Mouse (Mus musculus) intestine, embryonic 14.5 days (tissue): ENCODE results near the gene Csrp3. TPM values are rescaled to one million over a fixed set of nuclear protein-coding genes. Genes with fewer than 3 reads are reported as not detected.

Experiments
- ATAC-seq: fragments of 200-750 bp; cut with Nextera tagmentation; replicated peaks from 2 replicates; pipeline ENCODE4 v1.8.0; 2017; ENCODE audit warnings: low read depth, moderate number of reproducible peaks, moderate TSS enrichment, moderate library complexity; ENCODE audit not compliant: low FRiP score, low TSS enrichment
- DNase-seq: peaks from one replicate; pipeline ENCODE4 v3.0.0-alpha.2; 2018; ENCODE audit warnings: low spot score
- H3K27ac ChIP-seq: fragments of 300-500 bp; sonication (generic); 2 replicates; pipeline ENCODE4 v1.5.1; 2014; ENCODE audit warnings: low read depth, mild to moderate bottlenecking, control low read depth
- H3K27me3 ChIP-seq: fragments of 300-500 bp; sonication (generic); replicated peaks from 2 replicates; pipeline ENCODE4 v1.6.1; 2014; ENCODE audit warnings: low read length, control low read depth; ENCODE audit not compliant: control insufficient read depth, insufficient read depth
- H3K36me3 ChIP-seq: fragments of 300-500 bp; sonication (generic); 2 replicates; pipeline ENCODE4 v1.6.1; 2014; ENCODE audit warnings: low read length, control low read depth; ENCODE audit not compliant: control insufficient read depth, insufficient read depth
- H3K4me1 ChIP-seq: fragments of 300-500 bp; sonication (generic); replicated peaks from 2 replicates; pipeline ENCODE4 v1.6.1; 2014; ENCODE audit warnings: low read length, control low read depth, mixed read lengths; ENCODE audit not compliant: control insufficient read depth, insufficient read depth
- H3K4me2 ChIP-seq: fragments of 300-500 bp; sonication (generic); 2 replicates; pipeline ENCODE4 v1.6.1; 2014; ENCODE audit warnings: low read length
- H3K4me3 ChIP-seq: fragments of 300-500 bp; sonication (generic); 2 replicates; pipeline ENCODE4 v1.5.1; 2014; ENCODE audit warnings: low read depth, low read length, control low read depth, mixed read lengths
- H3K9ac ChIP-seq: fragments of 300-500 bp; sonication (generic); 2 replicates; pipeline ENCODE4 v1.6.1; 2014; ENCODE audit warnings: mild to moderate bottlenecking, low read length
- H3K9me3 ChIP-seq: fragments of 300-500 bp; sonication (generic); 2 replicates; pipeline ENCODE4 v1.6.1; 2016; ENCODE audit warnings: low read length, control low read depth; ENCODE audit not compliant: control insufficient read depth
- WGBS: fragments of 180-500 bp; shearing (Covaris S2); extraction: QIAGEN DNeasy Blood & Tissue Kit; methylation state at CpG from one replicate; pipeline ENCODE4 v1.1.7; 2014; 5-methylcytosine and 5-hydroxymethylcytosine counted together
- polyA plus RNA-seq: library from polyadenylated mRNA; unstranded; fragments of >200 nt; fragmentation: Nextera tagmentation; extraction: Ambion mirVana; gene quantifications from 2 replicates; pipeline ENCODE4 v1.2.1, GENCODE M21; 2014

The Csrp3 gene
- polyA plus RNA-seq, 1 experiment from 2014 or later = not detected

- Histone ChIP-seq H3K4me3 (no peak overlapping the region), H3K27me3 (no peaks in the 10 kb centered on the region), H3K36me3 (peaks cover 71% of the 10 kb centered on the region), H3K27ac (no peak overlapping the region), H3K9me3 (no peaks in the 10 kb centered on the region), H3K4me2 (no peak overlapping the region), H3K9ac (no peak overlapping the region), H3K4me1 (no peaks in the 10 kb centered on the region)
- 91% methylated on average over 7 of the region's 7 CpGs for WGBS
- ATAC-seq (no peak), DNase-seq (no peak)
These were observed 44.5 kb downstream of the Csrp3 start for GRCm38 (mm10) chr7:48803381-48803780.

GRCm38 (mm10) chr7:48795130-48795529 is 52.7 kb downstream of the Csrp3 start:
- Histone ChIP-seq H3K4me3 (no peak overlapping the region), H3K9ac (no peak overlapping the region), H3K4me1 (no peaks in the 10 kb centered on the region; the same call in 1 of the 2 replicates), H3K4me2 (no peak overlapping the region), H3K36me3 (peaks cover 23% of the 10 kb centered on the region), H3K27ac (no peak overlapping the region), H3K27me3 (no peaks in the 10 kb centered on the region), H3K9me3 (no peaks in the 10 kb centered on the region)
- 66% methylated on average over 3 of the region's 3 CpGs for WGBS
- no peak for DNase-seq
- ATAC-seq = no peak

GRCm38 (mm10) chr7:48791412-48791811 is 56.4 kb downstream of the Csrp3 start:
- no peaks in the 10 kb centered on the region for H3K9me3 ChIP-seq
- H3K4me3 ChIP-seq = no peak overlapping the region
- 83% methylated on average over 3 of the region's 3 CpGs for WGBS
- no peak overlapping the region for H3K4me2 ChIP-seq
- H3K9ac ChIP-seq = no peak overlapping the region
- no peak for ATAC-seq
- no peaks in the 10 kb centered on the region for H3K27me3 ChIP-seq
- DNase-seq = no peak
- H3K27ac ChIP-seq = no peak overlapping the region
- H3K36me3 ChIP-seq = peaks cover 12% of the 10 kb centered on the region
- H3K4me1 ChIP-seq = peaks cover 8% of the 10 kb centered on the region; the same call in 1 of the 2 replicates

GRCm38 (mm10) chr7:48790117-48790516 is 57.7 kb downstream of the Csrp3 start:
- peak overlapping the region; percentile 68; the same call in 1 of the 2 replicates for H3K4me3 ChIP-seq
- H3K4me2 ChIP-seq = peak overlapping the region; percentile 78
- peaks cover 8% of the 10 kb centered on the region; the same call in 1 of the 2 replicates for H3K4me1 ChIP-seq
- H3K27me3 ChIP-seq = no peaks in the 10 kb centered on the region
- H3K9ac ChIP-seq = no peak overlapping the region
- DNase-seq = no peak
- no peaks in the 10 kb centered on the region for H3K9me3 ChIP-seq
- WGBS = 67% methylated on average over 4 of the region's 4 CpGs
- no peak overlapping the region for H3K27ac ChIP-seq
- H3K36me3 ChIP-seq = no peaks in the 10 kb centered on the region; the same call in 1 of the 2 replicates
- no peak for ATAC-seq

- H3K4me2 ChIP-seq = peak within 1 kb of the TSS; percentile 78
- ATAC-seq (peak; percentile 99), DNase-seq (peak; percentile 88)
- under 1% methylated on average over 56 of the region's 57 CpGs for WGBS
- peak within 1 kb of the TSS; percentile 68 for H3K4me3 ChIP-seq
- H3K9me3 ChIP-seq = no peaks in the 10 kb centered on the region
- H3K9ac ChIP-seq = peak within 1 kb of the TSS; percentile 73
- peak within 1 kb of the TSS; percentile 40; the same call in 1 of the 2 replicates for H3K27ac ChIP-seq
- H3K36me3 ChIP-seq = no peaks in the 10 kb centered on the region; the same call in 1 of the 2 replicates
- H3K27me3 ChIP-seq = no peaks in the 10 kb centered on the region
- H3K4me1 ChIP-seq = peaks cover 8% of the 10 kb centered on the region; the same call in 1 of the 2 replicates
These were observed 58.8 kb downstream of the Csrp3 start, which contains the start of gene Zdhhc13 for GRCm38 (mm10) chr7:48788851-48789572. TSS of gene Zdhhc13 (plus strand) at chr7:48789003.

GRCm38 (mm10) chr7:48788348-48788747 is 59.5 kb downstream of the Csrp3 start:
- Histone ChIP-seq H3K4me2 (peak overlapping the region; percentile 78), H3K9me3 (no peaks in the 10 kb centered on the region), H3K9ac (no peak overlapping the region), H3K4me1 (peaks cover 8% of the 10 kb centered on the region; the same call in 1 of the 2 replicates), H3K4me3 (peak overlapping the region; percentile 68), H3K36me3 (no peaks in the 10 kb centered on the region; the same call in 1 of the 2 replicates), H3K27me3 (no peaks in the 10 kb centered on the region), H3K27ac (no peak overlapping the region)
- ATAC-seq (peak; percentile 7; the same call in 1 of the 2 replicates), DNase-seq (no peak)
- WGBS = 59% methylated on average over 3 of the region's 3 CpGs

- H3K27ac ChIP-seq = no peak overlapping the region
- H3K27me3 ChIP-seq = no peaks in the 10 kb centered on the region
- DNase-seq = no peak
- no peak overlapping the region for H3K4me2 ChIP-seq
- 78% methylated on average over 11 of the region's 11 CpGs for WGBS
- no peak overlapping the region for H3K4me3 ChIP-seq
- 0 out of 2 replicates have a peak, but pooled peaks cover 6% of the 10 kb centered on the region for H3K4me1 ChIP-seq
- no peak overlapping the region for H3K9ac ChIP-seq
- no peaks in the 10 kb centered on the region for H3K9me3 ChIP-seq
- ATAC-seq = no peak
- no peaks in the 10 kb centered on the region for H3K36me3 ChIP-seq
These were observed 62.9 kb downstream of the Csrp3 start for GRCm38 (mm10) chr7:48784773-48785523.

GRCm38 (mm10) chr7:48782432-48782831 is 65.4 kb downstream of the Csrp3 start:
- WGBS = 85% methylated on average over 4 of the region's 4 CpGs
- no peak for DNase-seq

More at GRCm38 (mm10) chr7:48782432-48782831, 65.4 kb downstream of the Csrp3 start:
- Histone ChIP-seq H3K27ac (no peak overlapping the region), H3K4me3 (no peak overlapping the region), H3K36me3 (no peaks in the 10 kb centered on the region), H3K9me3 (no peaks in the 10 kb centered on the region), H3K4me1 (no peaks in the 10 kb centered on the region), H3K27me3 (no peaks in the 10 kb centered on the region), H3K4me2 (no peak overlapping the region), H3K9ac (no peak overlapping the region)
- ATAC-seq = no peak
